Mouse (Mus musculus) v-Abl transformed pro-B cells (cell line): Measurements from ENCODE around the gene Mrpl45.
"Not testable (repeated sequence)": the region's sequence is repeated elsewhere in the genome, so short reads cannot be mapped to it uniquely, and the experiment has no call there.

Source experiments
- in situ Hi-C, 2 experiments: fragments of 400-800 bp; cut with MboI; formaldehyde crosslinking; loops; one replicate each; pipeline ENCODE4 v1.15.1; 2025; ENCODE audit not compliant: unreplicated experiment in 2 of 2

Gene Mrpl45

DNA sequence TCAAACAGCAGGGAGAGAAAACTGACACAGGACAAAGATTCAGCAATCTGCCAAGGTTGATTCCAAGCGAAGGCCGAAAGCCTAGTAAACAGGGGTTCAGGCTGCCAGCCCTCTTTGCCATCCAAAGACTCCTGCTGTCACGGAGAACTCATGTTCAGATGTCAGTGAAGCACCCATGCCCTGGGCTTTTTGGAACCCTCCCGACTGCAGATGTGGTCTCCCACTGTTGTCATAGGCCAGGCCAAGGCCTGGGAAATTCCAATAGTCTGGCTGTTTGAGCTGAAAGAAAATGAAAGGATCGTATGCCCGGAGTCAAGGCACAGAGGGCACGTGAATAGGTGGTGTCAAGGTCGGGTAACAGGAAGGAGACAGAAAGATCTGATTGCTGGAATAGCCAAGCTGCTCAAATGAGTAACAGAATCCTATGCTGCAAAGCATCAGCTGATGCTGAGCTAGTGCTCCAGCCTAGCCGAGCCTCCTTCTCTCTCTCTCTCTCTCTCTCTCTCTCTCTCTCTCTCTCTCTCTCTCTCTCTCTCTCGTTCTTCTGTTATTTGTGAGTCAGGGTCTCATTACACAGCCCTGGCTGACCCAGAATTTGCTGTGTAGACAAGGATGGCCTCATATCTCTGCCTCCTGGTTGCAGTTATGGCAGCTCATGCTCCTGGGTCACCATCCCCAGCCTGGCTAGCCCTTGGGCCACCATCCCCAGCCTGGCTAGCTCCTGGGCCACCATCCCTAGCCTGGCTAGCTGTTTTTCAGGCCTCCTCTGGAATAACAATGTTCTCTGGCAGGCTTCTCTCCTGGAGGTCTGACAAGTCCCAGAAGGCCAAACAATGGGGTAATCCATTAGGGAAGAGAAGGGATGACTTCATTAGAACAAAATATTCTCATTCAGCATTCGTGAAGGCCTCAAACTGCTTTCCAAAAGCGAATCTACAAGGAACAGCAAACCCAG, 26.0 kb upstream of the Mrpl45 start:
- in situ Hi-C loops: no loop called here

DNA sequence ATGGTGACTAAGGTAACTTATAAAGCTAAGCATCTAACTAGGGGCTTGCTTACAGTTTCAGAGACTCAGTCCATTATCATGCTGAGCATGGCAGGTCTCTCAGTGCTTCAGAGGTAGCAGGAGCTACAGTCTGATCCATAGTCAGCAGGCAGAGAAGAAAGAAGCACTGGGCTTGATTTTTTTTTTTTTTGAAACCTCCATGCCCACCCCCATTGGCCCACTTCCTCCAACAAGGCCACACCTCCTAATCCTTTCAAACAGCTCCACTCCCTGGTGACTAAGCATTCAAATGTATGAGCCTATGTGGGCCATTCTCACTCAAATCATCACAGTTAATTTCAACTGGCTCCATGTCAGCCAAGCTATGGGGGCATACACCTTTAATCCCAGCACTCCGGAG, 22.8 kb upstream of the Mrpl45 start:
- in situ Hi-C loops: no loop called here

DNA sequence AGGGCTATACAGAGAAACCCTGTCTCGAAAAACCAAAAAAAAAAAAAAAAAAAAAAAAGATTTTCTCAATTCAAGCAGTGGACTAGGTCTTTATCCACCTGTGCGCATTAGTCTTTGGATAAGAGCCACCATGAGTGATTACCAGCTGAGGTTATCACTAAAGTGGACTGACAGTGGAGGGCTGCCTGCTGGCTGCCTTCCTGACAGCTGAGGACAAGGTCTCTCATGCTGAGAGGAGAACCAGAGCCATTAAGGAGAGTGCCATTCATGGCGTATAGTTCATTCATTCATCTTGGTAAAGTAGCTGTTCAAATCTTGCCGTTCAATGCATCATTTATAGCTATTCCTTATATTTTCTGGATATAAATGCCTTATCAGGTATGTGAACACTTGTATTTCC, 19.0 kb upstream of the Mrpl45 start:
- in situ Hi-C loops: no loop called here

DNA sequence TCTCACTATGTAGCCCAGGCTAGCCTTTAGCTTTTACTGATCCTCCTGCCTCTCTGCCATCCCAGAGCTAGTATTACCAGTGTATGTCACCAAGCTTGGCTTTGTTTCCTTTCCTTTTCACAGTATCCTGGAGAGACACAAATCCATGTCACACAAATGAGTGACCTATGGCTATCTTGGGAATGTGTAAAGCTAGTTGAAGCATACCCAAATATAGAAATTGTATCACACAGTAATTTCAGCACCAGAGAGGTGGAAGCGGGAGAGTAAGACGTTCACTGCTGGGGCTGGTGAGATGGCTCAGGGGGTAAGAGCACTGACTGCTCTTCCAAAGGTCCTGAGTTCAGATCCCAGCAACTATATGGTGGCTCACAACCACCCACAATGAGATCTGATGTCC, 15.6 kb upstream of the Mrpl45 start:
- in situ Hi-C loops: no loop called here

DNA sequence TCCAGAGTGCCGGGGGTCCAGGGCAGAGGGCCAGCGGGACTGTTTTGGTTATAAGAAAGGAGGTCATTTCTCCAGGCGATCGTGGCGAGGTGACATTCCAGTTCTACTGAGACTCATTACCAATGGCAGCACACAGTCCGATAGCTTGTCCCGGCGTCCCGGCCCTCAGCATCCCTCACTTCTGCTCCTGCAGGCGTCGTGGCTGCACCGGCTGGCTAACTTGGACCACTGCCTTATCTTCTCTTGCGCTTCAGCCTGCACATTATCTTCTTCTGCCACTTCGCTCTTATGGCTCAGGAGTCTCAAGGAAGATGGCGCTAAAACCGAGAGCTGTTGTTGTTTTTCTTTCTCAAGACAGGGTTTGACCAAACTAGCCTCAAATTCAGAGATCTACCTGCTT, 14.1 kb upstream of the Mrpl45 start:
- in situ Hi-C loops: no loop called here

DNA sequence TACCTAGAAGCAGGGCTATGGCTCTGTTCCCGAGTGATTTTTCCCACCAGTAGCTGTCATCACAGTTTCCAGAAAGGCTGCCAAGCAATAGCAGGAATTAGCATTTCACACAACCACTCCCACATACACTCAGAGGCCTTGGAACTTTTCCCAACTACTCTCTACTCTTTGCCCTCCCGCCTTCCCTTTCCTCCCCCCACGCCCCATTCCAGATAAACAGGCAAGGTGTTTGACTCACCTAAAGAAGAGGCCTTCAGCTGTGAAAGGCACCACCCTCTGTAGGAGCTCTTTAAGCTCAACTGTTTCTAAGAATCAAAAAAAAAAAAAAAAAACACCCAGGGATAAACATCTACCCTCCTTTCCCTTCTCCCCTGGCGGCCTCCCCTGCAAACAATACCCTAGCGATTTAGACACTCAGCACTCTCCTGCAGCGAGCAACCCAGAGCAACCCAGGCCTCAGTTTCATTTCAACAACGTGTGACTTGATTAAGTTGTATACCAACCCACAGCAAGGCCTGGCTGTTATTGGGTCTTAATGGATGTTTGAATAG, 13.2 kb upstream of the Mrpl45 start:
- in situ Hi-C loops: no loop called here

DNA sequence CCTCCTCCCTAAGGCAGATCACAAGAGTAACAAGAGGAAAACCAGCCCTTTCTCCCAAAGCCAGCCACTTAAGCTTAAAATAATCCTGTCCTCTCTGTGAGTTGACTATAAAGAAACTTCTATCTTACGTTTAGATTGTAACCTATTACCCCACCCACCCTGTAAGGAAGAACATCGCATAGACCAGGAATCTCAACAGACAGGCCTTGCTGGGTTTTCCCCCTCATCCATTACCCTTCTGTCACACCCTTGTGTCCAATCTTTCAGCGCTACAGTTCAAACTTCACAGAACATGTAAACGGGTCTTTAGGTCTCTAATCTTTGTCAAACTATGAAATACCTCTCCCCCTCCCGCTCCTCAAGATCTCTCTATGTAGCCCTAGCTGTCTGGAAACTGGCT, 10.9 kb upstream of the Mrpl45 start:
- in situ Hi-C loops: no loop called here

DNA sequence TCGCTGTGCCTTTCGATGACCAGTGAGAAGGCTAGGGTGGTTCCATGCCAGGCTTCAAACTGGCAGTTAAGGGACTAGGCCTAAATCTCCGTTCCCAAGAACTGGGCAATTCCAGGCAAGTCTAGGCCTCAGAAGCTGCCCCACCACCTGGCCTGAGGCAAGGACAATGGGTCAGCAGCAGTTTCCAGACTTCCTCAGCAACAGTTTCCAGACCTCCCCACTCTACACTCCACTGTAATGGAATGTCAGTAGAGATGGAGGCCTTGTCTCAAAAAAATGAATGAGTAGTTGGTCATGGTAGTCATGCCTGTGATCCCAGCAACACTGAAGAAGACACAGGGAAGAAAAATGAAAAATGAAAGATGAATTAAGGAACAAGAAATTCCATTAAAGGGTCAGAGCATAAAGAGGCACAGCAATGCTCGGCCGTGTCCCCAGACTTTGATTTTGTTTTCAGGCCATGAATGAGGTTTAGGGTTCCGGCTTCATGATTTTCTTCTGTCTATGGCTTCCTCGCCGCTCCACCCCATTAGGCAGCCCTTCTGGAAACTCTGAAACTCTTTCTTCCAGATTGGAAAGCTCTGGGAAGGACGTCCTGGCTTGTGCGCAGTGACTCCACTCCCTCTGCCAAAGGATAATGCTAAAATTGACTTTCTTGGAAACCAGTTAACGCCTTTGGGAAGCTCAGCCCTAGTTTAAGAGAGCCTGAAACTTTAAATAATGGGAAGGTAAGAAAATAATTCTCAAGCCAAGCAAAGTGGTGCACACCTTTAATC, 8.0 kb upstream of the Mrpl45 start:
- in situ Hi-C loops: no loop called here

DNA sequence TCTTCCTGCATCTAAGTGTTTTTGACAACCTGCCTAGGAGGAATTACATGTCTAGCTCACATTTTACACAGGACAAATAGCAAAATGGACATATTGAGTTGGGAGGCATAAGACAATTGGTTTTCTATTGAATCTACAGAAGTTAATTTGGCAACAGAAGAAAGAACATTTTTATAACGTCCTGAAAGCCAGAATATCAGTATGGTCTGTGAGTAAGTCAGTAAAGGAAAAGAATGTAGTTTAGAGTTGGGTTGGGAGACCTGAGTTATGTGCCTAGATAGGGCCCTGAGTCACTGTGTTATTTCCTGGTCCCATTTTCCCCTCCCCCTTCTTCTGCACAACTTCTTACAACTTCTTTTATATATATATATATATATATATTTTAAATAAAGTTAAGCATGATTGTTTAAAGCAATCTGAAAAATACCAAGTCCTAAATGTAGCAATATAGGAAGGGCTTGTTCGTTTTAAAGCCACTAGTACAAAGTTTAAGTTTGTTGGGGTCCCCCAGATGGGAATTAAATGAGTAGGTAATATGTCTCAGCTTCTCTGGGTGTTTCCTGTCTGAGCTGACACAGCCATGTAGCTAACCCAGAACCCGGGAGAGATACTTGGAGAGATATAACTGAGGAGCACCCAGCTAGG, 6.6 kb upstream of the Mrpl45 start:
- in situ Hi-C loops: no loop called here

DNA sequence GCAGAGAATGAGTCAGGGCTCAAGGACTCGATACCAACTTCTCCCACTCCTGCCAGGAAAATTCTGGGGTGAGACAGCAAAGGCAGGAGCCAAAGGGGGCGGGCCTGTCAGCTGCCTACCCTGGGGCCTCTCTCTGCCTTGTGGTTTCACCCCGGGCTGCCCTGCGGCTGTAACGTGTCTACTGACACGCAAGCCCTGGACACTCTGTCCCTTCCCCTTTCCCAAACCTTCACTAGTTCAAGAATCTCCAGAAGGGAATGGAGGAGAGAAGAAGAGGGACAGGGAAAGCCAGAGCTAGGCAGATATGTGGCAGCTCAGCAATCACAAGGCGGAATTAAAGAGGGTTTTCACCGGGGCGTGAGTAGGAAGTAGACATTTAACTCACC, 6.1 kb upstream of the Mrpl45 start:
- in situ Hi-C loops: no loop called here

DNA sequence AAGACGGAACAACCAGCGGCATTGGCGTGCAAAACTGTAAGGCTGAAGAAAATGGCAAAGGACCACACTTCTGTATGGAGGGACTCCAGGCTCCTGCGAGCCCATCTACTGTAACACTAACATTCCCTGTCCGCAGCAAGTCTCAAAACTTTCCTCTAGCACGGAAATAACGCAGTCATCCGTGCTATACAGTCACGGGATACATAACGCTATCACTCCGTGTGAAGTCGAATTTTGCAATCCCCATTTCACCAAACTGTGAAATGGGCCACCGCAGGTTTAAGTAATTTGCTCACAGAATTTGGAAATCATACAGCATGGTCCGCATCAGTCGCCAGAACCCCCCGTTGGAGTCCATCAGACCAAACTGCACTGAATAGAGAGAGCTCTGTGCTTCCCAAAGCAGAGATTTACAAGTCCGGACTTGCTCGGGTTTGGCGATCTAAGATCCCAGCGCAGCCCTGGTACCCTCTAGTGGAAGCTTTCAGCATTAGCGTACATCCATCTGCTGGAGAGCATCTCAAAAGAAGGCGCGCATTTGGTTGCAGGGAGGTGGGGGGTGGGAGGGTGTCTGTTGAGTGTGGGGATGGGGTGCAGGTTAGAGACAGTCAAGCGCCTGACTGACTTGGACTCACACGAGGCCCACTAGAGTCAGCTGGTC, 5.5 kb upstream of the Mrpl45 start:
- in situ Hi-C loops: loop anchor here (5.0 to 10.0 kb wide), 2 partner anchors 113 to 115 kb away; no protein-coding TSS in a partner anchor

DNA sequence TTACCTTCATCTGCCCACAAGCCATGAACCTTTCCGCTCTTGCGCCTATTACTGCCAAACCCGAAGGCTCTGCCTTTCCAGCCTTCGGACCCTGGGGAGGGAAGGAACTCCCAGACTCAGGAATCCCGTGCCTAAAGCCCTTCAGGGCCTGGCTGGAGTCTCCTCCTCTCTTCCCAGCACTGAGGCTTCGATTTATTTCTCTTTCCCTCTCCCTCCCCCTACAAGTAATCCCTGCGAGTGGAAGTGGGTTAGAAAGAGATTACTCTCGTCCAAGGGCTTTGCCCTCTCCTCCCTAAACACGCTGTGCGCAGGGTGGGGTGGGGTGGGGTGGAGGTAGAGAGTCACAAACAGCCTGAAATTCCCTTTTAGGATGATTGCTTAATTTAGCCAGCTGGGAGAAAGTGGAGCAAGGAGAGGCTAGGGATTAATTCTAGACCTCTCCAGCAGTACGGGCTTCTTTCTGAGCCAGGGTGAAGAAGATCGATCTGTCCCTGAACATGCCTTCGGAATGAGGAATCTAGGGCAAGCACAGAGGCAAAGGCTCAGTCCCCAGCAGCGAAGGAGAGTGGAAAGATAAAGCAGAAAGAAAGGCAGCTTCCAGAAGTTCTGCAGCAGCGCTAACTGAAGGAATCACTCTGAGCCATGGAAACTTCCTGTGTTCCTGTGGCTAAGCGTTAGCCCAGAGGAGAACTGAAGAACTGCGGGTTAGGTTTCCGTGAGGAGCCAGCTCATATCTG, 4.5 kb upstream of the Mrpl45 start:
- in situ Hi-C loops: loop anchor here (5.0 to 10.0 kb wide), 2 partner anchors 114 to 116 kb away; no protein-coding TSS in a partner anchor

DNA sequence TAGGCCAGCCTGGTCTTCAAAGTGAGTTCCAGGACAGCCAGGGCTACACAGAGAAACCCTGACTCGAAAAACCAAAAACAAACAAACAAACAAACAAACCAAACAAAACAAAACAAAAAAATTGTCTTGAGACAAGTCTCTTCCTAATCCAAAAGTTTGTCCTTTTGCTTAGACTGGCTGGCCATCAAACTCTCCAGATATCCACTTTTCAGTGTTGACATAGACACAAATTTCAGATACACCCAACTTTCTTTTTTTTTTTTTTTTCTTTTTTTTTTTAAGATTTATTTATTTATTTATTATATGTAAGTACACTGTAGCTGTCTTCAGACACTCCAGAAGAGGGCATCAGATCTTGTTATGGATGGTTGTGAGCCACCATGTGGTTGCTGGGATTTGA, 2.6 kb upstream of the Mrpl45 start:
- in situ Hi-C loops: loop anchor here (5.0 to 10.0 kb wide), 2 partner anchors 116 to 118 kb away; no protein-coding TSS in a partner anchor

DNA sequence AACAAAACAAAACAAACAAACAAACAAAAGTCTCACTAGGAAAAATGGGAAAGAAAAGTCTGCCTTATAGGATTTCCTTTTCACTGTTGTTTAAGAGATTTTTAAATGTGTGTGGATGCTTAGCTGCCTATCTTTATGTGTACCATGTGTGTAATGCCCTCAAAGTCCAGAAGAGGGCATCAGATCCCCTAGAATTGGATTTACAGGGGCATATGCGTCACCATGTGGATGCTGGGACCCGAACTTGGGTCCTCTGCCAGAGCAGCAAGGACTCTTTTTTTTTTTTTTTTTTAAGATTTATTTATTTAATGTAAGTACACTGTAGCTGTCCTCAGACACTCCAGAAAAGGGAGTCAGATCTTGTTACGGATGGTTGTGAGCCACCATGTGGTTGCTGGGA, 1.4 kb upstream of the Mrpl45 start:
- in situ Hi-C loops: loop anchor here (5.0 to 10.0 kb wide), 2 partner anchors 117 to 119 kb away; no protein-coding TSS in a partner anchor

DNA sequence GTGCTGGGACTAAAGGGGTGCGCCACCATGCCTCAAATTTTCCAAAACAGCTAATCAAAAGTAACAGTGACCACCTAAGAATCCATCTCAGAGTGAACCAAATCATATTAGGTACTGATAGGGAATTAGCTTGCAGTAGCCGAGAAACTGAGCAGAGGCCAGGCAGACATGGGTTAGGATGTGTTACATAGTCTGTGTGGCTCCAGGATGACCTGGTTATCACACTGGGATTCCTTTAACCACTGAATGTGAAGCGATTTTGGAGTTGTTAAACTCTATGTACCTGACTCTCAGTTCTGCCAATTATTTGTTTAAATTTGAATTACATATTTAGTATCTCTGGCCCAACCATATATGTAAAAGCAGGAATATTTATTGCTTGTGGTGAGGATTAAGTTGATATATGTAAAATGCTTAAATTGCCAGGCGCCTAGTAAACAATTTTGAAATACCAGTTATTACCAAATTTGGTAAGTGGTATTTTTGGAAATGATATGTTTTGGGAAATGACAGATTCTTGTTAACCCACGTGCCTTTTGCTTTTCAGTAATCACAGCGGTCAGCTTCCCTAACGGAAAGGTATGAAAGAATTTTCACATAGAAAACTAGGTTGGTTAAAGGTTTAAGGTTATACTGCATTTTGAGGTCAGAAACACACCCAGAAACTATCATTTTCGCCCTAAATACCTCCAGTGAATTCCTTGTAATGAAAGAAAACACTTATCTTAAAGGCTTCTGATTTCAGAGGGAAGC, 589 bp upstream of the Mrpl45 start:
- in situ Hi-C loops: loop anchor here (5.0 to 10.0 kb wide), 4 partner anchors 33 to 120 kb away; partner anchors contain the start of gene Npepps (in 1 of the 2)

DNA sequence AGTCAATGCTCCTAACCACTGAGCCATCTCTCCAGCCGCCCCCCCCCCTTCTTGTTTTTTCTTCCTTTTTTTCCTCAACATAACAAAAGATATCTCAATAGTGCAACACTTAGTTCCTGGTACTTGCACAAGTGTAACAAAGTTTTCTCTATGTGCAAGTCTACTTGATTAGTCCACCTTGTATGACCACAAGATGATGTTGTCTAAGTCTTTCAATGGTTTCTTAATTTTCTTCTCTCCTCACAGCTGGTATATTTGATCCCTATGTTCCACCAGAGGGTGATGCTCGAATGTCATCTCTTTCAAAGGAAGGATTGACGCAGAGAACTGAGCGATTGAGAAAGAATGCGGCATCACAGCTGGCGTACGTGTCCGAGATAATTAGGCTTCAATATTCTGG, 5.7 kb downstream of the Mrpl45 start:
- in situ Hi-C loops: no loop called here

DNA sequence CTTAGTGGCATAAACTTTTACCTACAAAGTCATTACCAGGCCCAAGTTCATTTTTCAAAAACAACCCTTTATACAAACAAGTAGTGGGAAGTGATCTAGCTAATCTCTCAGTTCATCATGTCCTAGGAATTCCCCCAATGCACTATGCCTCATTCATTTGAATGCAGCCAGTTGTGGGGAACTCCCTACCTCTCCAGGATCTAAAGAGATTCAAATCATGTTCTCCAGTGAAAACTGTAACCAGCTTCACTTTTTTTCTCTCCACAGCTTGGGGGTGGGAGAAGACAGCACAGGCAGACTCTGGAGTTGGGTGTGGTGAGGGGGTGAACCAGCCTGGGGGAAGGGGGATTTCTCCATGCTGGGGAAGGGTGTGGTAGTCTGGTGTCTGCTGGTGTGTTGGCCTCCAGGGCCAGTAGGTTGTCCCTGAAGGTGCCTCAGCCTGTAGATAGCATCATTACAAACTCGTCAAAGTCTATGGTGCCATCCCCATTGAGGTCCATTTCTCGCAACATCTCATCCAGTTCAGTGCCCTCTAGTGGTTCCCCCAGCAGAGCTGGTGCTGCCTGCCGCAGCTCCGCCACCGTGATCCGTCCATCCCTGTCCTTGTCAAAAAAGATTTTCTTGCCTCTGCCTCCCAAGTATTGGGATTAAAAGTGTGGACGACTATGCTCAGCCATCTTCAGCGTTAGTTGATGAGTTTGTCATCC, 6.5 kb downstream of the Mrpl45 start:
- in situ Hi-C loops: not testable (repeated sequence)

DNA sequence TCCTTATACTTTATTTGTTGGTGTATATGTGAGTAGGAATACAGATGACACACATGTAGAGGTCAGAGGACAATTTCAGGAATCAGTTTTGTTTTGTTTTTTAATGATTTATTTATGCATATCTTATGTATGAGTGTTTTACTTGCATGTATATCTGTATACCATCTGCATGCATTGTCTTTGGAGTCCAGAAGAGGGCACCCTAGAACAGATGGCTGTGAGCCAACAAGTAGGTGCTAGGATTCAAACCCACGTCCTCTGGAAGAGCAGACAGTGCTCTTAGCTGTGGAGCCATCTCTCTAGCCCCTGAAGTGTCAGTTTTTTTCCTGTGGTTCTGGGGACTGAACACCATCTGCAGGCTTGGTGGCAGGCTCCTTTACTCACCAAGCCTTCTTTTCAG, 9.7 kb downstream of the Mrpl45 start:
- in situ Hi-C loops: no loop called here
